Mouse (Mus musculus) liver, embryonic 11.5 days (tissue): ENCODE data around the gene Myh11. TPM values are rescaled to one million over a fixed set of nuclear protein-coding genes. Genes with fewer than 3 reads are reported as not detected.

Source experiments
- ATAC-seq: fragments of 200-750 bp; cut with Nextera tagmentation; replicated peaks from 2 replicates; pipeline ENCODE4 v1.8.0; 2017; ENCODE audit warnings: moderate number of reproducible peaks, mild to moderate bottlenecking, moderate TSS enrichment, moderate library complexity; ENCODE audit not compliant: low FRiP score
- DNase-seq: peaks from one replicate; pipeline ENCODE4 v3.0.0-alpha.2; 2017; ENCODE audit warnings: low spot score
- H3K27ac ChIP-seq: fragments of 300-500 bp; sonication (generic); 2 replicates; pipeline ENCODE4 v1.5.1; 2014; ENCODE audit warnings: mild to moderate bottlenecking, low read depth, low read length, control low read depth
- H3K27me3 ChIP-seq: fragments of 300-500 bp; sonication (generic); replicated peaks from 2 replicates; pipeline ENCODE4 v1.6.1; 2014; ENCODE audit warnings: low read length, mixed read lengths; ENCODE audit not compliant: control insufficient read depth, insufficient read depth
- H3K36me3 ChIP-seq: fragments of 300-500 bp; sonication (generic); 2 replicates; pipeline ENCODE4 v1.6.1; 2014; ENCODE audit warnings: mild to moderate bottlenecking, low read length, moderate library complexity, mixed read lengths; ENCODE audit not compliant: control insufficient read depth, insufficient read depth
- H3K4me1 ChIP-seq: fragments of 300-500 bp; sonication (generic); replicated peaks from 2 replicates; pipeline ENCODE4 v1.6.1; 2014; ENCODE audit warnings: low read length, mixed read lengths; ENCODE audit not compliant: control insufficient read depth, insufficient read depth
- H3K4me2 ChIP-seq: fragments of 300-500 bp; sonication (generic); 2 replicates; pipeline ENCODE4 v1.6.1; 2014; ENCODE audit warnings: mild to moderate bottlenecking, control low read depth, moderate library complexity
- H3K4me3 ChIP-seq: fragments of 300-500 bp; sonication (generic); 2 replicates; pipeline ENCODE4 v1.5.1; 2014; ENCODE audit warnings: low read depth, low read length, control low read depth
- H3K9ac ChIP-seq: fragments of 300-500 bp; sonication (generic); 2 replicates; pipeline ENCODE4 v1.6.1; 2014; ENCODE audit warnings: low read depth, low read length, control low read depth
- H3K9me3 ChIP-seq: fragments of 300-500 bp; sonication (generic); 2 replicates; pipeline ENCODE4 v1.6.1; 2016; ENCODE audit warnings: low read length, inconsistent platforms, mixed read lengths; ENCODE audit not compliant: control insufficient read depth
- WGBS: fragments of 180-500 bp; shearing (Covaris S2); extraction: QIAGEN DNeasy Blood & Tissue Kit; methylation state at CpG from one replicate; pipeline ENCODE4 v1.1.7; 2014; 5-methylcytosine and 5-hydroxymethylcytosine counted together
- polyA plus RNA-seq: library from polyadenylated mRNA; unstranded; fragments of >200 nt; fragmentation: Nextera tagmentation; extraction: Ambion mirVana; gene quantifications from 2 replicates; pipeline ENCODE4 v1.2.1, GENCODE M21; 2014

The Myh11 gene
- polyA plus RNA-seq, 1 experiment from 2014 or later: 0.84 TPM

DNA sequence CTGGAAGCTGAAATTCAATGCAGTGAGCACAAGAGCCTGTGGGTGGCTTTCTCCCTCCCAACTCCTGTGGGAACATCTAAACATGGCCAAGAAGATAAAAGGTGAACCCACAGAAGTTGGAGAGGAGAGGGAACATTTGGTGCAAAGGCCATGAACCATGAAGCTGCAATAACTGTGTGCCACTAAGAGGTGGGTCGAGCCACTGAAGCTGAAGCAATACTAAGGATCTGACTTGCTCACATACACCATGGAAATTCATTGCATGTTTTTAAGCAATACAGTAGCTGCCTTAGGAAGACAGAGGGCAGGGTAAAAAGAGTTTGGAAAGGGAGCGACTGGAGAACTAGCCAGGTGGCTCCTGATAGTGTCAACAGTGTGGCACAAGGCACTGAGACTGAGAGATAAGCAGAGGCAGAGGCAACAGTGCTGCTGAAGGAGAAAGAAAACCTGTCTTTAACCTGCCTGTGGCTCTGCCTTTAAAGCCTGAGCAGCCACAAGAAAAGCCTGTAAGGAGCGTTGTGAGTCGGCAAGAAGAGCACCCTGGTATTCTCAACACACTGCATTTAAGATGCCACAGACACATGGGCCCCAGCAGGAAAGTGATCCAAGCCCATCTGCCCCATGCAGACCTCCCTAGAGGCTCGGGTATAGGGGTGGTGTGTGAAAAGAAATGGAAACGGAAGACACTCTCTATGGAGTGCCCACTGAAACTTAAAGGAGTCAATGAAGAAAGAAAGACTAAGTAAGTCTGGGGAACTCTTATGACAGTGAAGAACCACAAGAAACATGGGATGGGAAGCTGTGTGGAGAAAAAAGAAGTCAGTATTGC, 17.3 kb upstream of the Myh11 start:
- Histone ChIP-seq H3K27me3 (no peaks in the 10 kb centered on the region), H3K4me2 (peak overlapping the region; percentile 55), H3K9me3 (no peaks in the 10 kb centered on the region), H3K36me3 (peaks cover 7% of the 10 kb centered on the region), H3K27ac (peak overlapping the region; percentile 91), H3K9ac (peak overlapping the region; percentile 23), H3K4me1 (peaks cover 24% of the 10 kb centered on the region), H3K4me3 (0 out of 2 replicates have a peak overlapping the region, but pooled peaks have one; percentile 9)
- 54% methylated on average over 6 of the region's 6 CpGs for WGBS
- peak; percentile 38 for DNase-seq
- ATAC-seq: peak; percentile 90

DNA sequence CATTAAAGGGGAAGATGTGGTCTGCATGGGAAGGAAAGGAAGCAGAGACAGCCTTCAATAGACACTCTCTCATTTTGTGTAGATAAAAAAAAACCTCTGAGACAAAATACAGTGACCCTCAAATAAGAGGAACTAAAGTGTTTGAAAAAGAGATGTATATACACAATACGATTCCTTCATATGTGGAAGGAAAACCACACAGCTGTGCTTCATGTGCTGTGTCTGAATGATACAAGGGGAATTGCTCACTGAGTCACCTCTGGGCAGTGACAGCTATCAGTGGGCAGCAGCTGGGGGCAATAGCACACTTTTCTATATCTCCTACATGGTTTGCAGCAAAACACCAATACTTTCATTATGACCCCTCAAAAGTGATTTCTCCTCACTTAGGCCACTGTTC, 16.2 kb upstream of the Myh11 start:
- Histone ChIP-seq H3K4me1 (peaks cover 24% of the 10 kb centered on the region), H3K9me3 (no peaks in the 10 kb centered on the region), H3K36me3 (peaks cover 7% of the 10 kb centered on the region), H3K9ac (peak overlapping the region; percentile 39; the same call in 1 of the 2 replicates), H3K4me2 (peak overlapping the region; percentile 55; the same call in 1 of the 2 replicates), H3K4me3 (no peak overlapping the region), H3K27me3 (no peaks in the 10 kb centered on the region), H3K27ac (peak overlapping the region; percentile 91)
- DNase-seq (no peak), ATAC-seq (peak; percentile 66)
- WGBS: 43% methylated on average over 1 of the region's 1 CpGs

DNA sequence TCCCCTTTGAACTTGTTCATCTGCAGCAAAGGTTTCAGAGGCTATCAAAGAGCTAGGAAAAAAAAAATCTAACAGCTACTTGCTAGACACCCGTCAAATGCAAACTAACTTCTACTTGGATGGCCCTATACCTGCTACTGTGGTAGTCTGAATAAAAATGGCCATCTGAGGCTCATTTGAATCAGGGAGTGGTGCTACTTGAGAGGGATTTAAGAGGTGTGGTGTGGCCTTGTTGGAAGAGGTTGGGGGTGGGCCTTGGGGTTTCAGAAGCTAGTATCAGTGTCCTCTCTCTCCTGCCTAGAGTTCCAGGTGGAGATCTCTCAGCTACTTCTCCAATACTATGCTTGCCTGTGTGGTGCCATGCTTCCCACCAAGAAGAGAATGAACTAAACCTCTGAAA, 15.3 kb upstream of the Myh11 start:
- WGBS: 89% methylated on average over 1 of the region's 1 CpGs
- Histone ChIP-seq H3K27ac (no peak overlapping the region; the same call in 1 of the 2 replicates), H3K9ac (no peak overlapping the region), H3K4me3 (no peak overlapping the region), H3K4me2 (no peak overlapping the region), H3K9me3 (no peaks in the 10 kb centered on the region), H3K27me3 (no peaks in the 10 kb centered on the region), H3K36me3 (peaks cover 6% of the 10 kb centered on the region), H3K4me1 (peaks cover 24% of the 10 kb centered on the region)
- DNase-seq: no peak
- no peak for ATAC-seq

DNA sequence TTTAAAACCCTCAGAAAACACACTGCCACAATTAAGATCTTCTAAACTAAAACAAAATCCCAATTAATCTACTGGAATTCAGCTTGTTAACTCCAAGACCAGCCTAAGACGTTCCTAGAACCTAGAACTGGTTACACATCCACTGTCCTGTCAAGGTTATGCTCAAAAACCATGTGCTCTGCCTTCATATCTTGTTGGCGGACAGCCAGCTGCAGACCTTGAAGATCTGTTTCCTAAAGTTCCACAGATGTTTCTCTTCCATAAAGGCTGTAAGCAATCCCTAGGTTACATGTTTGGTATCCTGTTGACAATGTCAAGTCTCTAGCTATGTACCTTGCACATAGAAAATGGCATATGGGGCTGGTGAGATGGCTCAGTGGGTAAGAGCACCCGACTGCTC, 13.6 kb upstream of the Myh11 start:
- 85% methylated on average over 3 of the region's 3 CpGs for WGBS
- Histone ChIP-seq H3K36me3 (peaks cover 7% of the 10 kb centered on the region; the same call in 1 of the 2 replicates), H3K9ac (no peak overlapping the region), H3K4me2 (no peak overlapping the region), H3K4me3 (no peak overlapping the region), H3K27ac (no peak overlapping the region), H3K4me1 (peaks cover 14% of the 10 kb centered on the region), H3K27me3 (no peaks in the 10 kb centered on the region), H3K9me3 (no peaks in the 10 kb centered on the region)
- ATAC-seq: no peak
- DNase-seq: no peak

DNA sequence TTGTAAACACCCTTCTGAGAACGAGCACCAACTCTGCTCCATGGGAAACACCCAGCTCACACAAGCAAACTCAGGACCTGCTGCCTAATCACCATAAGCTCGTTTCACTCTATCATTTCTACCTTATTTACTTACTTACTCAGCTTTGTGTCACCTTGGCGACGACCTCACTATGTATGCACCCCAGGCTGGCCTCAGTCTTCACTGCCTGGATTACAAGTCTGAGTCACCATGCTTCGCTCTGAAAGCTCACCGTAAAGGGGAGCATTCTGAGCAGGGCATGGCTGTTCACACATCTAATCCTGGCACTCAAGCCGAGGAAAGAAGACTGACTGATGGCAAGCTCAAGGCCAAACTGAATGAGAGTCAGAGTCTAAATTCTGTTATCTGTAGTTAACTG, 12.5 kb upstream of the Myh11 start:
- DNase-seq (no peak), ATAC-seq (no peak)
- Histone ChIP-seq H3K4me1 (peaks cover 14% of the 10 kb centered on the region), H3K9me3 (no peaks in the 10 kb centered on the region), H3K4me2 (no peak overlapping the region), H3K9ac (no peak overlapping the region), H3K4me3 (no peak overlapping the region), H3K27me3 (no peaks in the 10 kb centered on the region), H3K27ac (no peak overlapping the region), H3K36me3 (peaks cover 11% of the 10 kb centered on the region; the same call in 1 of the 2 replicates)
- WGBS: 85% methylated on average over 7 of the region's 7 CpGs

DNA sequence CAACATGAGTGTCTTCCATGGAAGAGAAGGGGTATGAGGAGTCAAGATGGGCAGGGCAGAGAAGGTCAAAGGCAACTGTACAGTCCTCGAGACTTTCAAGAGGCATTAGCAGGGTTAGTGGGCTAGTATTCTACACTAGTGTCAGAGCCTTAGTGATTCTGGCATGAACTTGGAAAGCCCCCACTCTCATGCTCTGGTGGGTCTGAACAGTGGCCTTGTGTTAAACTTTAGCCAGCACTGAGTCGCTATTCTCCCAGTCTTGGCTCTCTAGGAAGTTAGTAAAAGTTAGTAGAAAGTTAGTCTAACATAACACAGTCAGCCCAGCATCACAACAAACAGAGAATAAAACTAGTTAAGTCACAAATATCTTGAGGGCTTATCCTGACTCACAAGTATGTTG, 12.0 kb upstream of the Myh11 start:
- no peak for ATAC-seq
- DNase-seq: no peak
- H3K27ac ChIP-seq: no peak overlapping the region
- peaks cover 13% of the 10 kb centered on the region for H3K4me1 ChIP-seq
- H3K27me3 ChIP-seq: no peaks in the 10 kb centered on the region
- no peak overlapping the region for H3K4me3 ChIP-seq
- H3K9me3 ChIP-seq: no peaks in the 10 kb centered on the region
- H3K4me2 ChIP-seq: no peak overlapping the region
- no peak overlapping the region for H3K9ac ChIP-seq
- peaks cover 11% of the 10 kb centered on the region; the same call in 1 of the 2 replicates for H3K36me3 ChIP-seq
- WGBS: 86% methylated on average over 2 of the region's 2 CpGs

DNA sequence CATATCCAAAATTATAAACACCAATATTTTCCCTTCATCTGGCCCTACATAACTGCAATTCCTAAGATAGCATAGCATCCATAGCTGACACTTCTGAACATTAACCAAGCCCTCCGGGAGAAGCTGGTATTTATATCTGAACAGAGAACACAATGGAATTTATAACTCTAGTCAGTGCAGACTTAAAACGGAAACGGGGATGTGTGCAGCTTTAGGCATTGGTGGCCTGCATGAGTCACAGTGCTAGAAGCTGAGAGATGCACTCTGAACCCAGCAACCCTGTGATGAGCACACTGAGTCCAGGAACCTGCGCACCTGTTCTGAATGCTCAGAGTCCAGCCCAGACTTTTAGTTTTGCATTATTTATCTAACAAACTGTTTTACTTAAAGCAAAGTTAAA, 7.3 kb upstream of the Myh11 start:
- Histone ChIP-seq H3K4me1 (no peaks in the 10 kb centered on the region), H3K9me3 (no peaks in the 10 kb centered on the region), H3K4me2 (no peak overlapping the region), H3K4me3 (no peak overlapping the region), H3K27ac (no peak overlapping the region), H3K27me3 (no peaks in the 10 kb centered on the region), H3K36me3 (peaks cover 11% of the 10 kb centered on the region; the same call in 1 of the 2 replicates), H3K9ac (no peak overlapping the region)
- DNase-seq (no peak), ATAC-seq (no peak)
- 92% methylated on average over 4 of the region's 4 CpGs for WGBS

DNA sequence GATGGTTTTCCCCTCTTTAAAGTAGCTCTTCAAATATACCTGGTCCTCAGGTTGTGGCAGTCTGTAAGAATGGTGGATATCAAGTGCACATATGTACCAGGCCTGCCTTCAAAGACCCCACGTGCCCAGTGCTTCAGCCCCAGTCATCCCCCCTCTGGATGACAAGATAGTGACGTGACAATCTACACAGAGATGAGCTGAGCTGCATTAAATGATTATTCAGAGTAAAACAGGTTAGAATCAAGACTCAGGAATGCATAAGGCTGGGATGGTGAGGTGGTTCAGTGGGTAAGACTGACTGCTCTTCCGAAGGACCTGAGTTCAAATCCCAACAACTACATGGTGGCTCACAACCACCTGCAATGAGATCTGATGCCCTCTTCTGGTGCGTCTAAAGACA, 6.6 kb upstream of the Myh11 start:
- Histone ChIP-seq H3K36me3 (peaks cover 11% of the 10 kb centered on the region; the same call in 1 of the 2 replicates), H3K4me1 (no peaks in the 10 kb centered on the region), H3K9me3 (no peaks in the 10 kb centered on the region), H3K9ac (no peak overlapping the region), H3K27me3 (peaks cover 4% of the 10 kb centered on the region), H3K27ac (no peak overlapping the region), H3K4me2 (no peak overlapping the region), H3K4me3 (no peak overlapping the region)
- no peak for ATAC-seq
- no peak for DNase-seq
- WGBS: 86% methylated on average over 4 of the region's 4 CpGs

DNA sequence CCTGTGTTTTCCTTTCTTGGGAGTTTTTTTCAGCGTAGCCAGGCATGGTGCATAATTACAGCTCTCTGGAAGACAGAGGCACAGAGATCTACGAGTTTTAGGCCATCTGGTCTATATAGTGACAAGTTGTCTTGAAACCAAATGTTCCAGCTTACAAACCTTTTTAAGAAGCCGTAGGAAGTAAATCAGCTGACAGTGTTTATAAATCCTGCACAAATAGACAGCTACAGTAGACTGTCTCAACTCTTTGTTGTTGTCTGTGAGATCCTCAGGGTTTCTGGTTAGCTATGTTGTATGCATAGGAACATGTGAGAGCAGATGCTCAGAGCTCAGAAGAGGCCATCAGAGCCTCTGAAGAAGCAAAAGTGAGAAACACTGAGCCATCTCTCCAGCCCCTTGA, 6.0 kb upstream of the Myh11 start:
- 83% methylated on average over 3 of the region's 3 CpGs for WGBS
- ATAC-seq: no peak
- H3K36me3 ChIP-seq: peaks cover 11% of the 10 kb centered on the region; the same call in 1 of the 2 replicates

More for the DNA sequence above, 6.0 kb upstream of the Myh11 start:
- H3K4me3 ChIP-seq: no peak overlapping the region
- H3K4me2 ChIP-seq: no peak overlapping the region
- no peak overlapping the region for H3K9ac ChIP-seq
- H3K27ac ChIP-seq: no peak overlapping the region
- no peaks in the 10 kb centered on the region for H3K9me3 ChIP-seq
- no peaks in the 10 kb centered on the region for H3K4me1 ChIP-seq
- peaks cover 10% of the 10 kb centered on the region for H3K27me3 ChIP-seq
- no peak for DNase-seq
